Mouse (Mus musculus): Measurements from ENCODE around the gene Ubr7. TPM values are rescaled to one million over a fixed set of nuclear protein-coding genes. Genes with fewer than 3 reads are reported as not detected.

Ubr7 gene
- polyA plus RNA-seq, 1 experiment from 2014 or later, result 16.3 TPM

- no peak overlapping the region for H3K9ac ChIP-seq (ENCODE audit: low read depth, low read length)
- no peak for TF ChIP-seq CTCF (IDR thresholded peaks at IDR 0.05; ENCODE audit: low read depth)
- H3K4me3 ChIP-seq (ENCODE audit: low read depth, low read length), result no peak overlapping the region
- no peaks in the 10 kb centered on the region for H3K27me3 ChIP-seq (replicated peaks; ENCODE audit: control insufficient read depth, insufficient read depth, low read length)
- no peaks in the 10 kb centered on the region for H3K4me1 ChIP-seq (replicated peaks; ENCODE audit: control insufficient read depth, insufficient read depth, low read length)
- WGBS, result 91% methylated on average over 19 of the region's 19 CpGs
- H3K9me3 ChIP-seq (ENCODE audit: control insufficient read depth), result no peaks in the 10 kb centered on the region
- H3K27ac ChIP-seq (ENCODE audit: low read depth, low read length), result no peak overlapping the region
- ATAC-seq, result no peak
- no peak overlapping the region for H3K4me2 ChIP-seq (replicated peaks; ENCODE audit: low read depth)
- H3K36me3 ChIP-seq (ENCODE audit: control insufficient read depth, insufficient read depth), result peaks cover 45% of the 10 kb centered on the region
Measured at GRCm38 (mm10) chr12:102784899-102785592, 27.3 kb downstream of the Ubr7 start.

- no peak overlapping the region for H3K9ac ChIP-seq (ENCODE audit: low read depth, low read length)
- no peak for ATAC-seq
- no peaks in the 10 kb centered on the region for H3K27me3 ChIP-seq (replicated peaks; ENCODE audit: control insufficient read depth, insufficient read depth, low read length)
- no peak overlapping the region for H3K4me2 ChIP-seq (replicated peaks; ENCODE audit: low read depth)
- no peaks in the 10 kb centered on the region for H3K9me3 ChIP-seq (ENCODE audit: control insufficient read depth)
- no peak overlapping the region for H3K4me3 ChIP-seq (ENCODE audit: low read depth, low read length)
- H3K27ac ChIP-seq (ENCODE audit: low read depth, low read length), result no peak overlapping the region
- peaks cover 50% of the 10 kb centered on the region for H3K36me3 ChIP-seq (ENCODE audit: control insufficient read depth, insufficient read depth)
- no peaks in the 10 kb centered on the region for H3K4me1 ChIP-seq (replicated peaks; ENCODE audit: control insufficient read depth, insufficient read depth, low read length)
- WGBS, result 93% methylated on average over 5 of the region's 5 CpGs
- TF ChIP-seq CTCF (IDR thresholded peaks at IDR 0.05; ENCODE audit: low read depth), result no peak
Measured at GRCm38 (mm10) chr12:102785593-102785985, 27.8 kb downstream of the Ubr7 start.

- ATAC-seq, result no peak
- no peak for TF ChIP-seq CTCF (IDR thresholded peaks at IDR 0.05; ENCODE audit: low read depth)
- Histone ChIP-seq H3K4me2 (replicated peaks; ENCODE audit: low read depth) (no peak overlapping the region), H3K27ac (ENCODE audit: low read depth, low read length) (no peak overlapping the region), H3K27me3 (replicated peaks; ENCODE audit: control insufficient read depth, insufficient read depth, low read length) (no peaks in the 10 kb centered on the region), H3K9ac (ENCODE audit: low read depth, low read length) (no peak overlapping the region), H3K4me1 (replicated peaks; ENCODE audit: control insufficient read depth, insufficient read depth, low read length) (no peaks in the 10 kb centered on the region), H3K36me3 (ENCODE audit: control insufficient read depth, insufficient read depth) (peaks cover 72% of the 10 kb centered on the region), H3K9me3 (ENCODE audit: control insufficient read depth) (no peaks in the 10 kb centered on the region), H3K4me3 (ENCODE audit: low read depth, low read length) (no peak overlapping the region)
- 69% methylated on average over 7 of the region's 7 CpGs for WGBS
Measured at GRCm38 (mm10) chr12:102787927-102788326, 30.2 kb downstream of the Ubr7 start.

- TF ChIP-seq CTCF (IDR thresholded peaks at IDR 0.05; ENCODE audit: low read depth), result no peak
- H3K4me2 ChIP-seq (replicated peaks; ENCODE audit: low read depth), result no peak overlapping the region
- H3K4me1 ChIP-seq (replicated peaks; ENCODE audit: control insufficient read depth, insufficient read depth, low read length), result no peaks in the 10 kb centered on the region
- H3K36me3 ChIP-seq (ENCODE audit: control insufficient read depth, insufficient read depth), result 0 out of 2 replicates have a peak, but pooled peaks cover 2% of the 10 kb centered on the region
- 86% methylated on average over 2 of the region's 2 CpGs for WGBS
- H3K9ac ChIP-seq (ENCODE audit: low read depth, low read length), result no peak overlapping the region
- H3K4me3 ChIP-seq (ENCODE audit: low read depth, low read length), result no peak overlapping the region
- no peak for ATAC-seq
- H3K27ac ChIP-seq (ENCODE audit: low read depth, low read length), result no peak overlapping the region
- H3K27me3 ChIP-seq (replicated peaks; ENCODE audit: control insufficient read depth, insufficient read depth, low read length), result no peaks in the 10 kb centered on the region
- H3K9me3 ChIP-seq (ENCODE audit: control insufficient read depth), result no peaks in the 10 kb centered on the region
Measured at GRCm38 (mm10) chr12:102799528-102799927, 41.8 kb downstream of the Ubr7 start.

GRCm38 (mm10) chr12:102814858-102815257 is 57.1 kb downstream of the Ubr7 start:
- H3K9me3 ChIP-seq (ENCODE audit: control insufficient read depth), result no peaks in the 10 kb centered on the region
- ATAC-seq, result no peak
- TF ChIP-seq CTCF (IDR thresholded peaks at IDR 0.05; ENCODE audit: low read depth), result no peak
- no peak overlapping the region for H3K4me3 ChIP-seq (ENCODE audit: low read depth, low read length)
- H3K27ac ChIP-seq (ENCODE audit: low read depth, low read length), result no peak overlapping the region
- H3K4me2 ChIP-seq (replicated peaks; ENCODE audit: low read depth), result no peak overlapping the region
- 81% methylated on average over 1 of the region's 1 CpGs for WGBS
- H3K4me1 ChIP-seq (replicated peaks; ENCODE audit: control insufficient read depth, insufficient read depth, low read length), result no peaks in the 10 kb centered on the region
- no peak overlapping the region for H3K9ac ChIP-seq (ENCODE audit: low read depth, low read length)
- H3K27me3 ChIP-seq (replicated peaks; ENCODE audit: control insufficient read depth, insufficient read depth, low read length), result no peaks in the 10 kb centered on the region
- H3K36me3 ChIP-seq (ENCODE audit: control insufficient read depth, insufficient read depth), result peaks cover 10% of the 10 kb centered on the region

GRCm38 (mm10) chr12:102826399-102826798 is 68.6 kb downstream of the Ubr7 start:
- 28% methylated on average over 1 of the region's 1 CpGs for WGBS
- no peak for TF ChIP-seq CTCF (IDR thresholded peaks at IDR 0.05; ENCODE audit: low read depth)
- H3K9me3 ChIP-seq (ENCODE audit: control insufficient read depth), result no peaks in the 10 kb centered on the region
- no peak overlapping the region for H3K4me2 ChIP-seq (replicated peaks; ENCODE audit: low read depth)
- no peak overlapping the region for H3K9ac ChIP-seq (ENCODE audit: low read depth, low read length)
- H3K27me3 ChIP-seq (replicated peaks; ENCODE audit: control insufficient read depth, insufficient read depth, low read length), result no peaks in the 10 kb centered on the region
- H3K4me1 ChIP-seq (replicated peaks; ENCODE audit: control insufficient read depth, insufficient read depth, low read length), result no peaks in the 10 kb centered on the region
- no peak overlapping the region for H3K4me3 ChIP-seq (ENCODE audit: low read depth, low read length)
- no peak for ATAC-seq
- peaks cover 4% of the 10 kb centered on the region; the same call in 1 of the 2 replicates for H3K36me3 ChIP-seq (ENCODE audit: control insufficient read depth, insufficient read depth)
- H3K27ac ChIP-seq (ENCODE audit: low read depth, low read length), result no peak overlapping the region
